Mouse (Mus musculus): ENCODE results near the gene Akap3.
A peak's percentile ranks its signal among the peaks of the same experiment; 100 is the strongest.

The Akap3 gene

DNA sequence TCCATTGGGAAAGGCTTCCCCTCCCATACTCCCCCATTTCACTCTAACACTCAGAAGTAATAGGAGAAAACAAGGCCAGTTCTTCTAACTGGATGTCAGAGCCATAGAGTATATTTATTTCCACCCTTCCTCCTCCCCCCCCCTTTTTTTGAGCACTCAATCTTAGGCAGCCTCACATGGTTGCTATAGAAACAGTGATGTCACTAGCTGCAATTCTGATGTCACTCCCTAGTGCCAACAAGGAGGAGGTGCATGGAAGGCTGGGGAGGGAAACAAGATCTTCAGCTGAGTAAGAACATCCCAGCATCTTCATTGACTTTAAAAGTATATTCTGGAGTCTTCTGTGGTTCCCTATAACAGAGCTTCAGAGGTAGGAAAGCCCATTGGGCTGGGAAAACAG is at the start of gene Akap3:
Akap3 (plus strand) TSS at position 218 of the 400 bp plus-strand sequence.
- no peak for DNase-seq

DNA sequence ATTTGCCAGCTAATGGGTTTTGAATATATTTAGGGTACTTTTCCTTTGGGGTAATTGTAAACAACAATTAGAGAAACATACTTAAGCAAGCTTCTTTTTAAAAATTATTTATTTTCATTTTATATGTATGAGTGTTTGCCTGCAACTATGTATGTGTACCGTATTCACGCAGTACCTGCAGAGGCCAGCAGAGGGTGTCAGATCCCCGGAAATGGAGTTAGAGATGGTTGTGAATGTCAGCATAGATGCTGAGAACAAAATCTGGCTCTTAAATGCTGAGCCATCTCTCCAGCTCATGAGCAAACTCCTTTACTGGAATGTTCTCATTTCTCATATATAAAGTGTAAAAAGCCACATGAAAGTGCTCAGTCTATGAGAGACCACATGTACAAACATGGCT is 46.1 kb upstream of the Akap3 start:
- DNase-seq, result no peak

DNA sequence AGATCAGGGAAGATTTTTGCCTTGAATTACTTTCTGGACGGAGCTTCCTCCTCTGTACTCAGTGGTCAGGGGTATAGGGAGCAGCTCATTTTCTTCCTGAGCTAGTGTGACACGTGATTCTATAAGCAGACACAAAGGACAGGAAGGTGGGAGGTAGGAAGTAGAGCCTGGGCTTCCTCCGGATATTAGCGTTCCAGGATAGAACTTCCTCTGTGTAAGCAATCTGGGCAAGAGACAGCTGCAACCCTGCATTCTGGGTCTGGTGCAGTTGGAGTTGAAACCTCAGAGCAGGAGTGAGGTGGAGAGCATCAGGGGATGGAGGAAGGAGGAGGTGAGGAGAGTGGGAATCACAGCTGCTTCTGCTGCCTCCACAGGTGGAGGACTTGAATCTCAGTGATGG is 44.8 kb upstream of the Akap3 start:
- no peak for DNase-seq

DNA sequence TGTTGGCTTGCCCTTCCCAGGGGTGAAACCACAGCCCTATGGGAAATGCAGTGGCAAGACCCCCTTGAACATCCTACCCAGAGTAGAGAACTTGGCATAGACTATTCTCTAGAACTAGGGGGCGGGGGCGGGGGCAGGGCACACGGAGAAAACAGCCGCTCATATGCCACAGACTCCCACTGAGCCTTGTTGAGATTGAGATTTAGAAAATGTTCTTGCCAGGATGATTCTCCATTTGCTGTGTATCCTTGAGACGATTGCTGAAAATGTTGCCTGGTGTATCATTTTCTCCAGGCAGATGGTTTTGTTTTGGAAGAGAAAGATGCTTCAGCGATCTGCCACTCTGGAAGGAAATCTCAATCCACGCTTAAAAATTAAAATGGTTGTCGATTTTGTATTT is 44.3 kb upstream of the Akap3 start:
- no peak for DNase-seq

DNA sequence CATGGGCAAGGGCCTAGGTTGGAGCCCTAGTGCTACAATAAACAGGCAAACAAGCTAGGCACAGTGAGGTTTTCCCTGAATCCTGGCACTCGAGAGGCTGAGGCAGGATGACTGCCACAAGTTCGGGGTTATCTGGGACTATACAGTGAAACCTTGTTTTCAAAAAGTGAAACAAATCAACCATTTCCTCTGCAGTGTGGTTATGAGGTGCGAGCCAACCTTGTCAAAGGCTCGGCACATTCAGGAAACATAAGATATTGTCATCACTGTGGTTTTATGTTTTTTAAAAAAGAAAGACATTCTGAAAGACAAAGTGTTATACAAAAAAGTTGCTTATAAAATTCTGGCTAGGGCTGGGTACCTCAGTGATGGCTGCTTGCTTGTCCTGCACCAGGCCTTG is 41.4 kb upstream of the Akap3 start:
- DNase-seq, result no peak

DNA sequence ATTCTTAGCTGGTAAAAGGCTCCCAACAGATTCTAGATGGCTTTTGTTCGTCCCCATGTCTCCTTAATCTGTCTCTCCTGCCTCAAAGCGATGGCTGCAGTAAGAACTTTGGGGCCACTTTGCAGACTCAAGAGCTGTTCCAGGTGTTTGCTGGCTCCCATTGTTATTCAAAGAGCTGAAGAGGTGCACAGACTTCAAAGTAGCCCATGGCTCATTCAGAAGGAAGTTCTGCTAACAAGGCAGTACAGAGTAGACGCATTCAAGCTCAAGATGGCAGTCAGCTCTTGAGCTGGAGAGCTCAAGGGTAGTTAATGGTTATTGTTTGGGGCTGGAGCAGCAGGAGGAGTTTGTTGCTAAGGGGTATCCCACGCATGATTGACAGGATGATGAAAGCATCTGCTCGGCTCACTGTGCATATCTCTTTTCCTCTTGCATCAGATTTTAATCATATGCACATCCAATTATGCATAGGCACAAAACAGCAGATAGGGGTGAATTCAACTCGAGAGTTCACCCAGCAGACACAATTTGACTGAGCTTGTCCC is 37.6 kb upstream of the Akap3 start:
- no peak for DNase-seq

DNA sequence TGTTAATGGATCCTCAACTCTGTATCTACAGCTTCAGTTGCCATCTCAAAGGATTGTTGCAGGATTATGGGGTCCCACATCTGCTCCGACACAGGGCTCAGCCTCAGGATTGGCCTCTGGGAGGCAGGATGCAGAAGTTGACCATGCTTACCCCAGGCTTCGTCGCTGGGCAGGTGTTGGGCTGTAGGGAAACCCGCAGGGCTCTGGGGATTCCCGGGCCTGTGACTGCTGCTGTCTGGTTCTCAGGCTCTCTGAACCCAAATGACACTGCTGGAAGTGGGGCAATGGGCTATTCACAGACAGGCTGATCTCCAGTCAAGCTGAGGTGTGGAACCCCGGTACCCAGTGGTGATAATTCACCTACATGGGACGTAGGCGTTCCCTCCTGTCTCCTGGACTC is 36.6 kb upstream of the Akap3 start:
- no peak for DNase-seq

DNA sequence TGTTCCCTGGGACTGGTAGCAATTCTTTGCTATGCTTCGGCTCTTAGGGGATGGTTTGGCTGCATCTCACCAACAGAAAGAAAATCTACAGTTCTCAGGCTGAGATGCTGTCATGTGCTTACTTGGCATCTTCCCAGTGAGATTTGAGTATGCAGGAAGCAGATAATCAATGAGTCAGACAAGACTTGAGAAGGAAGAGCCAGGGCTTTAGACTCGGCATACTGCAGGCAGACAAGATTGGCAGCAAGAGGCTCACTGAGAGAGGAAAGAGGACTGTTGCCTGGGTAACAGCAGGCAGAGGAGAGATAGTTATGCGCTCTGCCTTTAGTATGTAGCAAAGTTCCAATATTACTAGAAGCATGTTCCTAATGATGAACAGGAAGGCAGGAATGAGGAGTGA is 29.8 kb upstream of the Akap3 start:
- DNase-seq, result no peak

DNA sequence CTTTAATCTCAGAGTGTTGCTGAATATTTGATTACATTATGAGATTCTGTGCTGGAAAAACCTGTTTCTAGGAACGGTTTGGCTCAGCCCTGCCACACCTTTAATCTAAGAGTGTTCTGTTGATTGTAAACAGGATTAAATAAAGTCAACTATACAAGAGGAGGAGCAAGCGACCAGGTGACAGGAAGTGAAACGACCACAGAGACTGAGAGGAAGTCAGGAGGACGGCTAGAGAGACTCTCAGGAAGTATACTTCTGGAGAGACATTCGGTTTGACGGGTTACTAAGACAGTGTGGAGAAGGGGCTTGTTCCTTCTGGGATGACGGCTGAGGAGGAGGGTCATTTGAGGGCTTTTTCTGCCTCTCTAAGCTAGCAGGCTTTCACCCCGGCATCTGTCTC is 16.3 kb upstream of the Akap3 start:
- no peak for DNase-seq

DNA sequence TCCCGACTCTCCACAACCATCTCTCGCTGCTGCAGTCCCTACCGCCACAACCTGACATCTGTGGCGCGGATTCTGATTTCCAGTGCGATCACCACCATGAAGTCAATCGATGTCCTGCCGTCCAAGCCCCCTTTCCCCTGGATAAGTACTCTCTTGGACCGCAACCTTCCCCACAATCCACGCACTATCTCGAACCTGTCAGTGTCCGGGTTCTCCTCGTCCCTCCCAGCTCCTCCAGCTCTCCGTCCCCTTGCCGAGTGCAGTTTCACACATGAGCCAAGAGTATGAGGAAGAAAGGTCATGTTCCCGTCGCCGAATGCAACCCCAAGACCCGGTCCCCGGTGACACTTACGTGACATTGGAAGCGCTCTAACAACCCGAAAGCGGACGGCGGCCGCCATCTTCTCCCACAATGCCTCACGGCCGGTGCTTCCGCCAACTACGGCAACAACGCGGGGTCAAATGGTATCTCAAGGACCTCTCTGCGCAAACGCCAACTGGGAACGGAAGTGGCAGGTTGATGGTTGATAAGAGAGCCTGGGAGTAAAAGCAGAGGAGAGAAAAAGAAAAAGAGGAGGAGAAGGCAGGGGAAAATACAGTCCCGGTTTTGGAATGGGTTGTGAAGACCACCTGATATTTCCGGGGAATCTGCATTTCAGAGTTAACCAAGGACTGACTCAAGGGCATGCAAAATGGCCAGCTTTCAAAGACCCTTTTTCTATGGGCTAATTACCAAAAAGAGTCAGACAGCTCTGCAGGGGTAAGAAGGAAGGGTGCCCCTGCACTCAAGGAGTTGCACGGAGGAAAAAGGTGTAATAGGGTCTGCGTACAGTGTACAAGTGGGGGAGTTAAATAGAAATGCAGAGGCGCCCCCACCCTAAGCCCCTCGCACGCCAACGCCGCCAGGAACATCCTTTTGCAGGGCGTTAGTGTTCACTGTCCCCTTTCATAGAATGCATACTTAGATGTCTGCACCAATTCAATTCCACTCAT is 3.9 kb upstream of the Akap3 start, which contains the start of gene Ndufa9:
Ndufa9 (minus strand) TSS at position 425 of the 993 bp plus-strand sequence.
- DNase-seq, result peak; percentile 94

DNA sequence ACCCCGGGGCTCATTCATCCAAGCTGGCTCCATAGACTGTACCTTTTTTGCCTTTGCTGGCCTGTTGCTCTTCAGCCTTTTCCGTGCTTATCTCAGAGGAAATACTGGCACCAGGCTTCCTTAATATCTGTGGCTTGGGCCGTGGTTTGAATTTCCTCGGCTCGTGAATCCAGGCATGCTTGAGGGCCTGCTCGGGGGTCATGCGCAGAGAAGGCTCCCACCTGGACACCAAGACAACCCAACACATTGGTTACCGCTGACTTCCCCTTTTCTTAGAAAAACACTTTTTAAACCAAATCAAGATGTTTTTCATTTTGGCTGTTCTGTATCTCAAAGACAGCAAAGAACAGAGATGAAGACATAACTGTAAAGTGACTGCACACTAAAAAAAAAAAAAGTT is 24.2 kb downstream of the Akap3 start:
- DNase-seq, result no peak

DNA sequence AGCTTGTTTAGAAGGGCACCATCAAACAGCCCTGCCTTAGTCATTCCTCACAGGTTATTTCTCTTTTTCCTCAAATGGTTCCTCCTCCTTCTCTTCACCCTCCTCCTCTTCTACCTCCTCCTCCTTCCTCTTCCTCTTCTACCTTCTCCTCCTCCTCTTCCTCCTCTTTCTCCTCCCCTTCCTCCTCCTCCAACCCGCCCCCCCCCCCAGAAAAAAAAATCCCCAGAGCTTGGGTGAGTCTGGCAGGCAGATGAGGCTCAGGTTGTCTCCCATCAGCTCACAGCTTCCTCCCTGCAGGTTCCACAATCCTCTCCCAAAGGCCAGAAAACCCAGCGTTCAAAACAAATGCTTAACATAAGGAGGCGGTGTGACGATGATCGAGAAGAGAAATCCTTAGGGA is 54.5 kb downstream of the Akap3 start:
- DNase-seq, result no peak

DNA sequence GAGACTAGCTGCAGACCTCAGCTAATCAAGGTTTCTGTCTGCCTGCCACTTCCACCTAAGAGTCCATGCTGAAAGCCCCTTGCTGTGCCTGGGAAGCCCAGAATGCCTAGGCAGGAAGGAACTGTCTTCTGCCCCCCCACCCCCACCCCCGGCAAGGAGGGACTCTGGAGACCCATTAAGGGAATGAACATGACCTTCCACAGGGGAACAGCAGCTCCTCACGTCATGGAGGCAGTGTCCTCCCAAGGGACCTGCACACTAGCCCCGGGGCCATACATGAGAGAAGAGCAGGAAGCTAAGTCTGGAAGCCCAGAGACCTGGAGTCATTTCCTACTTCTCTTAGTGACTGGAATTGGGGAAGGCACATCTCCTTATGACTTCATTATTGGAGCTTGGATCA is 55.0 kb downstream of the Akap3 start:
- no peak for DNase-seq

DNA sequence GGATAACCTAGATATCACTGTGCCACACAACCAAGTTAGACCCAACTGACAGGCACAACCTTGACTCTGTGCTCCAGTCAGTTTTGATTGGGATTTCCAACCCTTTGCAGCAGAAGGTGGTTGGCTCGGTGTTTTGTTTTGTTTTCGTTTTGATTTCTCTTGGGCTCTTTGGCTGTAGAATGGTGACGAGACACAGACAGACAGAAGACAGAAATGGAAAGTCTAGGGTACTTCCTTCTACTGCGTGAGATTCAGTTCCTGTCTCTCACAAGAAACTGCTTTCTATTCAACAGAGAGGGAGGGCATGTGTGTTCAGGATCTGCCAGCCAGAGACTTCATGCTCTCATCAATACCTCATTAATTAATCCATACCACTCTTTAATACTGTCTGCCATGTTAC is 57.8 kb downstream of the Akap3 start:
- no peak for DNase-seq

DNA sequence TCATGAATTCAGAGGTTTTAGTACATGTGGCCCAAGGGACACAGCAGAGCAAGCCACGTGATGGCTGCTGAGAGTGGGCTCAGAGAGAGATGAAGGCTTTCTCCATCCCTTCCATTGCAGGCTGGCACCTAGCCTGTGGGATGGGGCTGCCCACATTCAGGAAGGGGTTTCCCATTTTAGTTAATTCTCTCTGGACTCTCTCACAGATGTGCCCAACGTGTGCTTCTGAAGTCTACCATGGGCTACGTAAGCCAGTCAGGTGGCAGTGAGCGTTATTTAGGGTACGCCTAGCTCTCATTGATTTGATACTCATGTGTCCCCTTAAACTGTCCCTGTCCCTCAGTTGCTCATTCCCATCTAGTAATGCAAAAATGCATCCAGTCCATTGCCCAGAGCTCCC is 62.0 kb downstream of the Akap3 start:
- no peak for DNase-seq

DNA sequence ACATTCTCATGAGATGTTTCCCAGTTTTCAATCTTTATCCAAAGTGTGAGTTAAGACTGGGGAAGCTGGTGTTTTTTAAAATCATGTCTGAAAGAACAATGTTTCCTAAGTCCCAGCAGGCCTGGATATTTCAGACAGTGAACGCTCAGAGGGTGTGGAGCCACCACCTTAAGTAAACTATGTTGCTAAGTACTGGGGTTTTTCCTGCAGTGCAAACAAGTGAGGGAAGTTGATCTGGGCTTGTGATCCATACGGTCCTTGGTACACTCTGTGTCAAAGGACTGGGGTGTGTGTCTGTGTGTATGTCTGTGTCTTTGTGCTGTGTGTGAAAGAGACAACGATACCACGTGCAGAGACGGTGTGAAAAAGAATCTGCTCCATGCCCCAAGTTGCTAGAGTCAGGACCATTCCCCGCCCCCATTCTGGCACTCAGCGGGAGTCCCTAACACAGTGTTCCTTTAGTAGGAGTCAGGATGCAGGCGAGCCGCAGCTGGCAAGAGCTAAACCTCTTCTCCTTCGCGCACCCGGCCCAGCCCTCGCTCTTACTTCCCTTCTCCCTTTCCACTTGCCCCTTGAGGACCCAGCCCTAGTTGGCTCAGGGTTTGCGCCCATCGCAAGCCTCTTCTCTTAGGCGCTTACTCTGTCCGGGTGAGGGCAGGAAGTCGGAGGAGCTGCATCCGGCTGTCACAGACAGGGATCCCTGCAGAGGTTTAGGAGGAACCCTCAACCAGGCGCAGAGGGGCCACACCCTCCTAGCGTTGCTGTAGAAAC is 68.4 kb downstream of the Akap3 start, which contains the start of gene Dyrk4:
Dyrk4 (minus strand) TSS at position 729 of the 771 bp plus-strand sequence.
- no peak for DNase-seq
